Mouse (Mus musculus): ENCODE measurements around the gene Mobp. TPM values are rescaled to one million over a fixed set of nuclear protein-coding genes. Genes with fewer than 3 reads are reported as not detected.

Gene Mobp
- total and polyA plus RNA-seq, 2 experiments from 2014 or later: 0.04 TPM; not detected in 1

DNA sequence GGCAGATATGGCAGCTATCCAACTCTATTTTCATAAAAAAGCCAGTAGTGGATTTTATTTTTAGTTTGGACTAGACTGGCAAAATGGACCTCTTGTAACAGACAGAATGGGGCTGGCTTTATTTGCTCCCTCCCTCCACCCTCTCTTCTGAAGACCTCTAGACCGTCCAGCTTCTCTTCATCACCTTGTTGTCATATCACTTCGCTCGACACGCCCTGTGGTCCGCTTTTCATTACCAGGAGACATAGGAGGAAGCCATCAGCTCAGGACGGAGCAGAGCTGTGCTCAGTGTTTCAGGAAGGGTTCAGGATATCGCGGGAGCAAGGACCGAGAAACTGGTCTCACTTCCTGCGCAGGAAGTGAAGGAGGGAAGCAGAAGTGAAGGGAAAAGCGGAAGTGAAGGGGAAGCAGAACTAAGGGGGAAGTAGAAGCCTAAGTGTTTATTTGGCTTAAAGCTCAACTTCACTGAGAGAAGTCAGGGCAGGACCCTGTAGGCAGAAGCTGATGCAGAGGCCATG lies 65.5 kb downstream of the Mobp start:
- H3K4me2 ChIP-seq (ENCODE audit: low read depth, low read length): peak overlapping the region; percentile 1; the same call in 1 of the 2 replicates
- DNase-seq (ENCODE audit: low spot score): no peak

GRCm38 (mm10) chr9:120219411-120219810 lies 69.9 kb downstream of the Mobp start:
- Histone ChIP-seq H3K36me3 (replicated peaks; ENCODE audit: control insufficient read depth, insufficient read depth, low read length) (no peaks in the 10 kb centered on the region), H3K9ac (replicated peaks; ENCODE audit: low read depth, low read length) (no peak overlapping the region), H3K4me3 (ENCODE audit: low read depth, low read length) (no peak overlapping the region), H3K27me3 (ENCODE audit: control insufficient read depth, insufficient read depth, low read length) (no peaks in the 10 kb centered on the region), H3K9me3 (replicated peaks; ENCODE audit: control insufficient read depth, low read length) (no peaks in the 10 kb centered on the region), H3K4me1 (ENCODE audit: control insufficient read depth, insufficient read depth) (peaks cover 21% of the 10 kb centered on the region), H3K27ac (ENCODE audit: low read depth) (peak overlapping the region; percentile 64), H3K4me2 (ENCODE audit: low read depth, low read length) (no peak overlapping the region)
- ATAC-seq (ENCODE audit: insufficient read depth, low read depth) (peak; percentile 15), DNase-seq (ENCODE audit: low spot score) (peak; percentile 9)
- TF ChIP-seq EP300 (IDR thresholded peaks at IDR 0.05; ENCODE audit: low read depth) (no peak), CTCF (IDR thresholded peaks at IDR 0.05; ENCODE audit: low read depth) (no peak)
- WGBS: 38% methylated on average over 3 of the region's 3 CpGs

More for the DNA sequence above, 65.5 kb downstream of the Mobp start:
- Histone ChIP-seq H3K4me1 (ENCODE audit: control insufficient read depth, insufficient read depth) (peaks cover 27% of the 10 kb centered on the region), H3K9ac (replicated peaks; ENCODE audit: low read depth, low read length) (no peak overlapping the region), H3K9me3 (replicated peaks; ENCODE audit: control insufficient read depth, low read length) (no peaks in the 10 kb centered on the region), H3K27me3 (ENCODE audit: control insufficient read depth, insufficient read depth, low read length) (no peaks in the 10 kb centered on the region), H3K36me3 (replicated peaks; ENCODE audit: control insufficient read depth, insufficient read depth, low read length) (no peaks in the 10 kb centered on the region), H3K27ac (ENCODE audit: low read depth) (no peak overlapping the region), H3K4me3 (ENCODE audit: low read depth, low read length) (no peak overlapping the region)
- WGBS: 46% methylated on average over 11 of the region's 11 CpGs
- TF ChIP-seq CTCF (IDR thresholded peaks at IDR 0.05; ENCODE audit: low read depth) (no peak), EP300 (IDR thresholded peaks at IDR 0.05; ENCODE audit: low read depth) (no peak)
- ATAC-seq (ENCODE audit: insufficient read depth, low read depth): no peak; the same call in 1 of the 2 replicates

Other genes starting within 250 kb of the Mobp start
- gene Gorasp1, start 212.1 kb upstream of the Mobp start, total RNA-seq (2014; rRNA removed; ENCODE audit: low replicate concordance): 10.0 and 63.5 TPM in 2 replicates
- gene Gorasp1, start 212.1 kb upstream of the Mobp start, polyA plus RNA-seq (2015; fragmentation: Nextera tagmentation; extraction: Ambion mirVana): 14.1 and 16.8 TPM in 2 replicates
- 0.27 TPM in 1 of 2 replicates, not detected in the other for gene Ttc21a, start 212.1 kb upstream of the Mobp start, total RNA-seq (2014; rRNA removed; ENCODE audit: low replicate concordance)
- 0.05 and 0.07 TPM in 2 replicates for gene Ttc21a, start 212.1 kb upstream of the Mobp start, polyA plus RNA-seq (2015; fragmentation: Nextera tagmentation; extraction: Ambion mirVana)
- gene Csrnp1, start 165.0 kb upstream of the Mobp start, total RNA-seq (2014; rRNA removed; ENCODE audit: low replicate concordance): 23.8 and 96.9 TPM in 2 replicates
- gene Csrnp1, start 165.0 kb upstream of the Mobp start, polyA plus RNA-seq (2015; fragmentation: Nextera tagmentation; extraction: Ambion mirVana): 4.0 and 4.2 TPM in 2 replicates
- 140 and 178 TPM in 2 replicates for gene Xirp1, start 126.1 kb upstream of the Mobp start, total RNA-seq (2014; rRNA removed; ENCODE audit: low replicate concordance)
- 38.4 and 45.1 TPM in 2 replicates for gene Xirp1, start 126.1 kb upstream of the Mobp start, polyA plus RNA-seq (2015; fragmentation: Nextera tagmentation; extraction: Ambion mirVana)
- 1.5 and 5.2 TPM in 2 replicates for gene Cx3cr1, start 79.8 kb upstream of the Mobp start, total RNA-seq (2014; rRNA removed; ENCODE audit: low replicate concordance)
- 4.1 and 4.7 TPM in 2 replicates for gene Cx3cr1, start 79.8 kb upstream of the Mobp start, polyA plus RNA-seq (2015; fragmentation: Nextera tagmentation; extraction: Ambion mirVana)
- gene Ccr8, start 57.6 kb upstream of the Mobp start, total RNA-seq (2014; rRNA removed; ENCODE audit: low replicate concordance): not detected in 2 replicates
- not detected in 2 replicates for gene Ccr8, start 57.6 kb upstream of the Mobp start, polyA plus RNA-seq (2015; fragmentation: Nextera tagmentation; extraction: Ambion mirVana)
- gene Slc25a38, start 39.3 kb upstream of the Mobp start, total RNA-seq (2014; rRNA removed; ENCODE audit: low replicate concordance): 16.8 and 24.5 TPM in 2 replicates
- 11.3 and 13.4 TPM in 2 replicates for gene Slc25a38, start 39.3 kb upstream of the Mobp start, polyA plus RNA-seq (2015; fragmentation: Nextera tagmentation; extraction: Ambion mirVana)
- gene Rpsa, start 22.0 kb upstream of the Mobp start, total RNA-seq (2014; rRNA removed; ENCODE audit: low replicate concordance): 1,454 and 1,728 TPM in 2 replicates
- 572 and 602 TPM in 2 replicates for gene Rpsa, start 22.0 kb upstream of the Mobp start, polyA plus RNA-seq (2015; fragmentation: Nextera tagmentation; extraction: Ambion mirVana)
- gene Myrip, start 151.8 kb downstream of the Mobp start, total RNA-seq (2014; rRNA removed; ENCODE audit: low replicate concordance): 2.0 and 2.6 TPM in 2 replicates
- gene Myrip, start 151.8 kb downstream of the Mobp start, polyA plus RNA-seq (2015; fragmentation: Nextera tagmentation; extraction: Ambion mirVana): 0.30 and 0.34 TPM in 2 replicates

All from heart, postnatal 0 days (tissue).